Mouse (Mus musculus) forebrain, embryonic 14.5 days (tissue): Measurements from ENCODE around the gene Meis1. TPM values are rescaled to one million over a fixed set of nuclear protein-coding genes. Genes with fewer than 3 reads are reported as not detected.

Source experiments
- ATAC-seq: fragments of 200-750 bp; cut with Nextera tagmentation; 2 replicates; pipeline ENCODE4 v1.8.0; 2017; ENCODE audit warnings: mild to moderate bottlenecking, moderate library complexity
- DNase-seq: peaks from one replicate; pipeline ENCODE4 v3.0.0-alpha.2; 2015; ENCODE audit warnings: low spot score
- H3K27ac ChIP-seq: fragments of 300-500 bp; sonication (generic); 2 replicates; pipeline ENCODE4 v1.5.1; 2014; ENCODE audit warnings: low read depth, mild to moderate bottlenecking, control low read depth, low read length, moderate library complexity
- H3K27me3 ChIP-seq: fragments of 300-500 bp; sonication (generic); replicated peaks from 2 replicates; pipeline ENCODE4 v1.6.1; 2014; ENCODE audit warnings: low read length, control low read depth, mixed read lengths; ENCODE audit not compliant: control insufficient read depth, insufficient read depth
- H3K36me3 ChIP-seq: fragments of 300-500 bp; sonication (generic); 2 replicates; pipeline ENCODE4 v1.6.1; 2014; ENCODE audit warnings: low read length, control low read depth; ENCODE audit not compliant: control insufficient read depth, insufficient read depth
- H3K4me1 ChIP-seq: fragments of 300-500 bp; sonication (generic); 2 replicates; pipeline ENCODE4 v1.6.1; 2014; ENCODE audit warnings: antibody characterized with exemption, low read length, control low read depth; ENCODE audit not compliant: control insufficient read depth, insufficient read depth
- H3K4me2 ChIP-seq: fragments of 300-500 bp; sonication (generic); 2 replicates; pipeline ENCODE4 v1.6.1; 2014; ENCODE audit warnings: mild to moderate bottlenecking, control low read depth, low read length
- H3K4me3 ChIP-seq: fragments of 300-500 bp; sonication (generic); 2 replicates; pipeline ENCODE4 v1.5.1; 2014; ENCODE audit warnings: low read depth, low read length, control low read depth
- H3K9ac ChIP-seq: fragments of 300-500 bp; sonication (generic); 2 replicates; pipeline ENCODE4 v1.6.1; 2014; ENCODE audit warnings: mild to moderate bottlenecking, low read length, control low read depth, moderate library complexity
- H3K9me3 ChIP-seq: fragments of 300-500 bp; sonication (generic); replicated peaks from 2 replicates; pipeline ENCODE4 v1.6.1; 2016; ENCODE audit warnings: low read length, control low read depth, mixed read lengths; ENCODE audit not compliant: control insufficient read depth
- WGBS: fragments of 180-500 bp; shearing (Covaris S2); extraction: QIAGEN DNeasy Blood & Tissue Kit; methylation state at CpG from one replicate; pipeline ENCODE4 v1.1.7; 2014; 5-methylcytosine and 5-hydroxymethylcytosine counted together
- polyA plus RNA-seq: library from polyadenylated mRNA; unstranded; fragments of >200 nt; fragmentation: Nextera tagmentation; extraction: Ambion mirVana; gene quantifications from 2 replicates; pipeline ENCODE4 v1.2.1, GENCODE M21; 2014

Gene Meis1
- polyA plus RNA-seq, 1 experiment from 2014 or later: 20.1 TPM

- 0 out of 2 replicates have a peak overlapping the region, but pooled peaks have one; percentile 7 for H3K9ac ChIP-seq
- DNase-seq (peak; percentile 73), ATAC-seq (peak; percentile 59)
- H3K9me3 ChIP-seq: no peaks in the 10 kb centered on the region
- H3K4me3 ChIP-seq: no peak overlapping the region
- 0 out of 2 replicates have a peak overlapping the region, but pooled peaks have one; percentile 35 for H3K27ac ChIP-seq
- 31% methylated on average over 17 of the region's 17 CpGs for WGBS
- H3K4me1 ChIP-seq: peaks cover 26% of the 10 kb centered on the region
- no peaks in the 10 kb centered on the region for H3K36me3 ChIP-seq
- no peaks in the 10 kb centered on the region for H3K27me3 ChIP-seq
- peak overlapping the region; percentile 16; the same call in 1 of the 2 replicates for H3K4me2 ChIP-seq
Measured at GRCm38 (mm10) chr11:18929779-18930728, 88.7 kb downstream of the Meis1 start.

GRCm38 (mm10) chr11:18927351-18927750 lies 91.4 kb downstream of the Meis1 start:
- Histone ChIP-seq H3K36me3 (no peaks in the 10 kb centered on the region), H3K4me2 (no peak overlapping the region), H3K4me1 (peaks cover 20% of the 10 kb centered on the region), H3K27me3 (no peaks in the 10 kb centered on the region), H3K9me3 (no peaks in the 10 kb centered on the region), H3K4me3 (no peak overlapping the region), H3K9ac (no peak overlapping the region), H3K27ac (no peak overlapping the region)
- DNase-seq (no peak), ATAC-seq (no peak)
- WGBS: 0% methylated on average over 1 of the region's 1 CpGs

- WGBS: 68% methylated on average over 2 of the region's 2 CpGs
- H3K4me1 ChIP-seq: peaks cover 20% of the 10 kb centered on the region
Measured at GRCm38 (mm10) chr11:18926798-18927197, 92.0 kb downstream of the Meis1 start.

DNA sequence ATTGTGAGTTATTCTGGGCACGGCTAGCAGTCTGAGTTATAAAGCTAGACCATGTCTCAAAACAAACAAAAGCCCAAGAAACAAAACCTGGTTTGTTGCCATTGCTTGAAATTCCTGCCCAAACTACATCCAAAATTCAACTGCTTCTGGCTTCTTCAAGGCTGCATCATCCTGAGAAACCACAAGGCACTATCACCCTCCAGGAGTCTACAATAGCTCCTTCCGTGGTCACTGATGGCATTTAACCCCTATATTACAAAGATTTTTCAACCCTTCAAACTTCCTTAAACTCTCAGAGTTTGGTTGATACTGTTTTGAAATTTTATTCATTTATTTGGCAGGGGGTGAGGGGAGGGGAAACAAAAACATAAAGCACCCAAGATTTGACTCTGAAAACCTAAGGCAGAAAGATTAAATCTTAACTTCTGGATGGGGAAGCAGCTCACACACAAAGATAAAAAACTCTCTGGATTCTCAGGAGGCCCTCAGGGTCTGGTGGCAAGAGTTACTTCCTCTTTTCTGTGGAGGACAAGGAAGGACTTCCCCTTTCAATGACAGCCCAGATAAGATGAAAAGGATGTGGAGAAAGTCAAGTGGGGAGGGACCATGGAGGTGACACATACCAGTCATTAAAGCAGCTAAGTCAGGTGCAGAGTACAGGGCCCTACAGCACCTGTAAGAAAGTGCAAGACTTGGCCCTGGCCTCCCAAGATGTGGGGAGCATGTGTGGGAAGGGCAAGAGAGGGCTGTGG lies 94.0 kb downstream of the Meis1 start:
- Histone ChIP-seq H3K9me3 (no peaks in the 10 kb centered on the region), H3K4me1 (peaks cover under 1% of the 10 kb centered on the region), H3K27ac (no peak overlapping the region), H3K4me3 (no peak overlapping the region), H3K9ac (no peak overlapping the region), H3K36me3 (no peaks in the 10 kb centered on the region), H3K4me2 (no peak overlapping the region), H3K27me3 (no peaks in the 10 kb centered on the region)
- no peak for ATAC-seq
- 88% methylated on average over 2 of the region's 2 CpGs for WGBS
- DNase-seq: no peak

More at GRCm38 (mm10) chr11:18926798-18927197, 92.0 kb downstream of the Meis1 start:
- Histone ChIP-seq H3K9me3 (no peaks in the 10 kb centered on the region), H3K9ac (no peak overlapping the region), H3K27ac (no peak overlapping the region), H3K27me3 (no peaks in the 10 kb centered on the region), H3K4me3 (no peak overlapping the region), H3K36me3 (no peaks in the 10 kb centered on the region), H3K4me2 (no peak overlapping the region)
- no peak for DNase-seq
- ATAC-seq: no peak

DNA sequence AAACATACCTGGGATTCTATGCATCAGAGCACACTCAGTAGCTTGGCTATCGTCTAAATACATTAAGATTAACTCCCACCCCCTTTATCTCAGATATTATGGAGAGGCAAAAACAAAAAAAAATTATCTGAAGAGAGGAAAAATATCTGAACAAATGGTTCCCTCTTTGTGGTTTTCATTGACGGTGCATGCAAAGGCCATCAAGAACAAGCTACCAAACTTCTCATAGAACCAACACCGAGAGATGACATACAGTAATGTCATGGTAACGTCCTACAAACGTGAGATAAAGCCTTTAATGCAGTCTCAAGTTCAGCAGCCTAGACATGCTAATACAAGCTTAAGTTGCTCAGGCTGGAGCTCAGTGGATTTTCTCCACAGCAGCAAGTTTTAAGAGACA lies 95.5 kb downstream of the Meis1 start:
- Histone ChIP-seq H3K4me2 (no peak overlapping the region), H3K27ac (no peak overlapping the region), H3K4me1 (peaks cover 6% of the 10 kb centered on the region), H3K27me3 (no peaks in the 10 kb centered on the region), H3K36me3 (no peaks in the 10 kb centered on the region), H3K4me3 (no peak overlapping the region), H3K9ac (no peak overlapping the region), H3K9me3 (no peaks in the 10 kb centered on the region)
- DNase-seq: no peak
- ATAC-seq: no peak
- 87% methylated on average over 5 of the region's 5 CpGs for WGBS

DNA sequence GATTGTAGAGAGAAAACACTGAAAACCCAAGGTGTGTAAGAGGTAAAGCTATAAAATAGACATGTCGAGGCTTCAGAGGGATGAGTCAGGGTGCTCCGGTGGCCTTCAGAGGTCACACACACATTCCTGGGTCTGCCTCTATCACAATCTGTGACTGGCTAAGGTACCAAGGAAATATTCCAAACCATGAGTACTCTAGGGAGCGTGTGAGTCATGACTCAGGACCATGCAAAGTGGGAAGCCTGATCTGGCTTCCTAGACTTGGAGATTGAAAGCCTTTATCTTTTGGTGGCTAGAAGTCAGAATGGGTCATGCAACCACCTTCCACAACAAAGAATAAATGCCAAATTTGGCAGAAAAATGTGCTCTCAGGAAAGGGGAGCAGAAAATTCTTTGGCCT lies 98.1 kb downstream of the Meis1 start:
- Histone ChIP-seq H3K9ac (no peak overlapping the region), H3K4me2 (no peak overlapping the region), H3K4me3 (no peak overlapping the region), H3K36me3 (no peaks in the 10 kb centered on the region), H3K4me1 (peaks cover 30% of the 10 kb centered on the region), H3K9me3 (no peaks in the 10 kb centered on the region), H3K27me3 (no peaks in the 10 kb centered on the region), H3K27ac (no peak overlapping the region)
- no peak for ATAC-seq
- 96% methylated on average over 3 of the region's 3 CpGs for WGBS
- DNase-seq: no peak

GRCm38 (mm10) chr11:18919162-18919762 lies 99.5 kb downstream of the Meis1 start:
- H3K36me3 ChIP-seq: no peaks in the 10 kb centered on the region
- ATAC-seq: peak; percentile 35; the same call in 1 of the 2 replicates
- no peaks in the 10 kb centered on the region for H3K9me3 ChIP-seq
- peaks cover 31% of the 10 kb centered on the region for H3K4me1 ChIP-seq
- no peak overlapping the region for H3K9ac ChIP-seq
- no peak overlapping the region for H3K4me3 ChIP-seq
- H3K4me2 ChIP-seq: no peak overlapping the region
- 19% methylated on average over 3 of the region's 3 CpGs for WGBS
- H3K27me3 ChIP-seq: no peaks in the 10 kb centered on the region
- H3K27ac ChIP-seq: no peak overlapping the region
- DNase-seq: peak; percentile 53

DNA sequence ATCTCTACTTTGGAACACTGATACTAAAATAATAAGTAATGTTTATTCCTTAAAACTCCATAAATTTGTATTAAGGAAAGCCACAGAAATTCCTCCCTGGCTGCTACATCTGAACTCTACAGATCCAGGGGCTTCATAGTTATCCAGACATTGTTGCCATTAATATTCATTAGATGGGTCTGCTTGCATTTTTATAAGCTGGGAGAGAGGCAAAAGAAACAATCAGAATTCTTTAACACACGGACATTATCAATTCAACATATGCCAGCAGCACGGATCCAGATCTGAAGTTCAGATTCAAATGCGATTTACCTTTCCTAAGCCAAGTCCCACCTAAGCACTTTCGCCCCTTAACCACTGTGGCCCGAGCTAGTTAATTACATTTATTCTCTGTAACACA lies 100.9 kb downstream of the Meis1 start:
- H3K27ac ChIP-seq: no peak overlapping the region
- DNase-seq (peak; percentile 51), ATAC-seq (no peak)
- 0 out of 2 replicates have a peak overlapping the region, but pooled peaks have one; percentile 2 for H3K4me2 ChIP-seq
- H3K36me3 ChIP-seq: no peaks in the 10 kb centered on the region
- H3K9ac ChIP-seq: no peak overlapping the region
- no peaks in the 10 kb centered on the region for H3K27me3 ChIP-seq
- H3K9me3 ChIP-seq: no peaks in the 10 kb centered on the region
- peaks cover 40% of the 10 kb centered on the region for H3K4me1 ChIP-seq
- H3K4me3 ChIP-seq: no peak overlapping the region
- WGBS: 20% methylated on average over 5 of the region's 5 CpGs
